Mouse (Mus musculus): ENCODE measurements around the gene Rps25. TPM values are rescaled to one million over a fixed set of nuclear protein-coding genes. Genes with fewer than 3 reads are reported as not detected.

The Rps25 gene
- total RNA-seq, 2 experiments from 2014 or later: 1,182 to 1,266 TPM

GRCm38 (mm10) chr9:44454891-44455220, 47.9 kb downstream of the Rps25 start, which contains the start of gene Upk2:
Gene Upk2 (minus strand): TSS chr9:44454976.
- DNase-seq: no peak

DNA sequence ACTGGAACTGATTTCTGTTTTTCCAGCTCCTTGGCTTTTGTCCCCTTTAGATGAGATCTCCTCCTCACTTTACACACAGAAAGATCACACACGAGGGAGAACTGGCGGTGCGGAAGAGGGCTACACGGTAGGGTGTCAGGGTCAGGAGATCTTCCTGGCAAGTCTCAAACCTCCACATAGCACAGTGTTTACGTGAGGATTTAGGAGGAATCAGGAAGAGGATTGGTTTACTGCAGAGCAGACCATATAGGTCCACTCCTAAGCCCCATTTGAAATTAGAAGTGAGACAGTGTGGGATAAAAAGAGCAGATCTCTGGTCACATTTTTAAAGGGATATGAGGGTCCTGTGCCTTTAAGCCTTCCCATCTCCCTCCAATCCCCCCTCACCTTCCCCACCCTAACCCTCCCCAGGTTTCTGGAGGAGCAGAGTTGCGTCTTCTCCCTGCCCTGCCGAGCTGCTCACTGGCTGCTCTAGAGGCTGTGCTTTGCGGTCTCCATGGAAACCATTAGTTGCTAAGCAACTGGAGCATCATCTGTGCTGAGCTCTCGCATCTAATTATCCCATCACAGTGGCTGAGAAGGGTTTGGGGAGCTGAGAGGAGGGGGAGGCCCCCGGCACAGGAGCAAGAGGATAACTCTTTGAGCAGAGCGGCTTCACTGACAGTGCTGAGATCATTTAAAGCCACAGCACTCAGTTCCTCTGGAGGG, 50.2 kb downstream of the Rps25 start:
- DNase-seq: no peak

Small RNA genes lying within 50 kb of the gene (microRNA-seq; reads per million reads assigned to microRNA genes)
- 1.5 reads per million for gene Mir7085

Other genes starting within 250 kb of the Rps25 start
- gene Cbl, start 173.1 kb upstream of the Rps25 start, total RNA-seq (2021): 10 to 100 TPM; 28.9 to 40.5 TPM
- gene Ccdc153, start 166.5 kb upstream of the Rps25 start, total RNA-seq (2021): 1 to 10 TPM; 2.3 to 3.3 TPM
- gene Pdzd3, start 155.7 kb upstream of the Rps25 start, total RNA-seq (2021): not detected
- gene Nlrx1, start 138.5 kb upstream of the Rps25 start, total RNA-seq (2021): 10 to 100 TPM; 14.9 to 32.2 TPM
- gene Abcg4, start 118.5 kb upstream of the Rps25 start, total RNA-seq (2021): 10 to 100 TPM; 28.2 to 32.6 TPM
- 10 to 100 TPM; 18.9 to 24.4 TPM for gene Hinfp, start 101.5 kb upstream of the Rps25 start, total RNA-seq (2021)
- 10 to 100 TPM; 37.6 to 50.6 TPM for gene C2cd2l, start 86.9 kb upstream of the Rps25 start, total RNA-seq (2021)
- gene Dpagt1, start 81.1 kb upstream of the Rps25 start, total RNA-seq (2021): 10 to 100 TPM; 25.3 to 32.7 TPM
- 10 to 100 TPM; 41.3 to 47.7 TPM for gene H2afx, start 72.4 kb upstream of the Rps25 start, total RNA-seq (2021)
- gene Hmbs, start 62.9 kb upstream of the Rps25 start, total RNA-seq (2021): 10 to 100 TPM; 61.8 to 98.3 TPM
- gene Vps11, start 45.5 kb upstream of the Rps25 start, total RNA-seq (2021): 10 to 100 TPM; 53.0 to 72.7 TPM
- 100 to 1,000 TPM; 203 to 204 TPM for gene Hyou1, start 27.6 kb upstream of the Rps25 start, total RNA-seq (2021)
- 10 to 100 TPM; 13.5 to 18.6 TPM for gene Slc37a4, start 10.3 kb upstream of the Rps25 start, total RNA-seq (2021)
- gene Trappc4, start 461 bp downstream of the Rps25 start, total RNA-seq (2021): 10 to 100 TPM; 82.0 to 95.7 TPM
- 10 to 100 TPM; 14.7 to 18.9 TPM for gene Ccdc84, start 11.4 kb downstream of the Rps25 start, total RNA-seq (2021)
- not detected for gene Foxr1, start 34.0 kb downstream of the Rps25 start, total RNA-seq (2021)
- not detected for gene Upk2, start 47.8 kb downstream of the Rps25 start, total RNA-seq (2021)
- gene Bcl9l, start 75.7 kb downstream of the Rps25 start, total RNA-seq (2021): 10 to 100 TPM; 47.6 to 51.8 TPM
- gene Cxcr5, start 154.7 kb downstream of the Rps25 start, total RNA-seq (2021): not detected
- 100 to 1,000 TPM; 134 to 149 TPM for gene Ddx6, start 197.8 kb downstream of the Rps25 start, total RNA-seq (2021)

Measured in adrenal gland, postnatal 36 days (tissue).